Mouse (Mus musculus) layer of hippocampus, adult 11-12 months (tissue): Measurements from ENCODE around the gene Olfr1393.
A peak's percentile ranks its signal among the peaks of the same experiment; 100 is the strongest.
"Not testable (repeated sequence)": the region's sequence is repeated elsewhere in the genome, so short reads cannot be mapped to it uniquely, and the experiment has no call there.

Source experiments
- DNase-seq: peaks from one replicate; pipeline ENCODE4 v3.0.0; 2022; ENCODE audit warnings: low spot score

The Olfr1393 gene

DNA sequence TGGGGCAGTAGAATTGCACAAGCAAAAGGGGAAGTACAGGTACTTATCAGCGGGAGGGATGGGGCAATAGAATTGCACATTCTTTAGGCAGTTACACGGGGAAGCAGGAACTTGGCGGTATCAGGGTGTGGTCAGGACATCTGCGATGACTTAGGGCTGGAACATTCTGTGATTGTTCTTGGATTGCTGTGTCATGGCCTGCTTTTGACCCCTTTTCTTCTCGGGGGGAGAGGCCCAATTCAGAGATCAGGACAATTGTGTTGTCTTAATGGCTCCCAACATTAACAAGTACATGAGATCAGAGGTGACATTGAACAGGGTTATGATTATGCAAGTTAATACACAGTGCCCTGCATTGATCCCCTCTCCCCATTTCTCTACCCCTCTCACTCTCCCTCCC is 30.4 kb downstream of the Olfr1393 start:
- not testable (repeated sequence) for DNase-seq

DNA sequence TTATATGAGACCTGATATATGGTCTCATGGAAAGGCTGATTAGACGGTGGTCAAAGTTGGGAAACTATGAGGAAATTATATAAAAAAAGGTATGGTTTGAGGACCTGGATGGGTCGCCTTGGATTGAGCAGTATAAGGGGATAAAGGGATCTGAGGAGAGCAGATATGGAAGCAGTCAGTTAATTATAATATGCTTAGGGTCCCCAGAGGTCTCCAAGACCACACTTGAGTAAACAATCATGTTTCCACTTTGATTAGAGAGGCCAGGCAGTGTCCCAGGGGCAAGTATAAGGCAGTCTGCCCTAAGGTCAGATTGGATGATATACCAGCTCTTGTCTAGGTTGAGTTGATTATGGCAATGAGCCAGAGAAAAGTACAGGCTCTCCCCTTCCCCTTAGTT is 44.3 kb downstream of the Olfr1393 start, which contains the start of gene Olfr1391:
Gene Olfr1391, plus strand, starts transcription at position 301 of the 400 bp plus-strand sequence.
- no peak for DNase-seq

DNA sequence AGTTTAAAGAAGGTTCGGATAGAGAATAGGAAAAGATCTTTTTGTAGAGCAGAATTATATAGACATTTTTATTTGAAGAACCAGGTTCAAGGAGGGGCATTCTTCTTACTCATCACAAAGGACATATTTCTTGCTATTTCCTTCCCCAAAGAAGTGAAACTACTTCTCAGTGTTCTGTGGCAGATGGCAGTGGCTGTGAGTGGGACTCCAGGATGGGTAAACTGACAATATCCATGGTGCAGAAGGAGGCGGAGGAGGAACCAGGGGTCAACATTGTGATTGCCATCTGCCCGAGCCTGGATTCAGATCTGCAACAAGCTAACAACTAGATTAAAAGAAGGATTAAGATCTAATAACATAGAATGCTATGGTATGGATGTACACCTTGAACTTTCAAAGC is 48.6 kb downstream of the Olfr1393 start:
- peak; percentile 3 for DNase-seq

DNA sequence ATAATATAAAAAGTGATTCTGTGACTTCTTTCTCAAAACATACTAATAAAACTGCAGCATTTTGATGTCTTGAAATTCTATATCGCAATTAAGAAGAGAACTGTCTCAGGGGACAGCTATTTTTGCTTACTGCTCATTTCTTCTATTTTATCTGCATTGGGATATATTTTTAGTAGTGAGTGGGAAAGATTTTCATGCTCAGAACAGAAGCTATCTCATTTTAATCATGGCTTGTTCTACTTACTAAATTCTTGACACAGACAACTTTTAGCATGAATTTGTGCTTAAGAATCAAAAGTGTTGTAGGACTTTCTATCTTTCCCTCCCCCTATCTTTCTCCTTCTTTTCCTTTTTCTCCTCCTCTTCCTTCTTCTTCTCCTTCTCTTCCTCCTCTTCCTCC is 51.6 kb downstream of the Olfr1393 start:
- no peak for DNase-seq
